Mouse (Mus musculus): Measurements from ENCODE around the gene Apbb1.

DNA sequence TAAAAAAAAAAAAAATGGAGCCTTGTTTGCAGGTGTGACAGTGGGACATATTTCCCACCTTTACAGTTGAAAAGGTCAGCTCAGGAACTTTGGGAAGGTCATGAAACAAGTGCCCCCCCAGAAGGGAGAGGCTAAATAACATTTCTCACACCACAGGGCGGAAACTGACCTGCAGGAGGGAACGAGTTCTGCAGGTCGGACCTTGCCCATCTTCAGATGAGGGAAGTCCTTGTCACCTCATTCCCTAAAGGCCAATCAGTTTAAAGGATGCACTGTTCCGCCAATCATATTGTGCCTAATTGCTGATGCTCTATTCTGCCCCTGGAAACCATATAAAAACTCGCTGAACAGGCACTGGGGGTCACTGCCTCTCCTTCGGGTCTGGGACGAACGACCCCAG lies 35.5 kb downstream of the Apbb1 start:
- TF ChIP-seq CTCF (IDR thresholded peaks at IDR 0.05; ENCODE audit: extremely low read depth, insufficient read length, insufficient replicate concordance, low read depth, low read length): no peak
- TF ChIP-seq POLR2A (IDR thresholded peaks at IDR 0.05; ENCODE audit: low read depth, low read length): no peak

All from small intestine, adult 2 months (tissue).